Mouse (Mus musculus) limb, embryonic 10.5 days (tissue): ENCODE results near the gene Metrnl. TPM values are rescaled to one million over a fixed set of nuclear protein-coding genes. Genes with fewer than 3 reads are reported as not detected.

ENCODE experiments used
- DNase-seq: peaks from one replicate; pipeline ENCODE4 v3.0.0-alpha.2; 2017; ENCODE audit warnings: low spot score
- H3K27ac ChIP-seq: fragments of 300-500 bp; sonication (generic); 2 replicates; pipeline ENCODE4 v1.5.1; 2016; ENCODE audit warnings: mild to moderate bottlenecking
- H3K27me3 ChIP-seq: fragments of 300-500 bp; sonication (generic); 2 replicates; pipeline ENCODE4 v1.6.1; 2016; ENCODE audit warnings: low read depth, mild to moderate bottlenecking; ENCODE audit not compliant: poor library complexity, severe bottlenecking
- H3K36me3 ChIP-seq: fragments of 300-500 bp; sonication (generic); 2 replicates; pipeline ENCODE4 v1.6.1; 2016; ENCODE audit warnings: mild to moderate bottlenecking, moderate library complexity
- H3K4me1 ChIP-seq: fragments of 300-500 bp; sonication (generic); 2 replicates; pipeline ENCODE4 v1.6.1; 2016
- H3K4me3 ChIP-seq: fragments of 300-500 bp; sonication (generic); 2 replicates; pipeline ENCODE4 v1.5.1; 2016; ENCODE audit warnings: mild to moderate bottlenecking, moderate library complexity
- H3K9me3 ChIP-seq: fragments of 300-500 bp; sonication (generic); replicated peaks from 2 replicates; pipeline ENCODE4 v1.6.1; 2016; ENCODE audit warnings: mild to moderate bottlenecking
- WGBS: fragments of 180-500 bp; shearing (Covaris S2); methylation state at CpG from one replicate; pipeline ENCODE4 v1.1.7; 2016; 5-methylcytosine and 5-hydroxymethylcytosine counted together
- polyA plus RNA-seq: library from polyadenylated mRNA; unstranded; fragments of >200 nt; fragmentation: Nextera tagmentation; extraction: Ambion mirVana; gene quantifications from 2 replicates; pipeline ENCODE4 v1.2.1, GENCODE M21; 2016

Metrnl gene
- polyA plus RNA-seq, 1 experiment from 2014 or later: 3.9 TPM

- no peak overlapping the region for H3K4me3 ChIP-seq
- H3K27ac ChIP-seq: no peak overlapping the region
- no peaks in the 10 kb centered on the region for H3K27me3 ChIP-seq
- DNase-seq: no peak
- peaks cover 21% of the 10 kb centered on the region for H3K36me3 ChIP-seq
- no peaks in the 10 kb centered on the region for H3K9me3 ChIP-seq
- WGBS: 90% methylated on average over 5 of the region's 5 CpGs
- H3K4me1 ChIP-seq: peaks cover 8% of the 10 kb centered on the region
Measured at GRCm38 (mm10) chr11:121668776-121669175, 32.6 kb upstream of the Metrnl start.

- no peak overlapping the region for H3K27ac ChIP-seq
- no peak overlapping the region for H3K4me3 ChIP-seq
- DNase-seq: no peak
- 84% methylated on average over 5 of the region's 5 CpGs for WGBS
- H3K36me3 ChIP-seq: peaks cover 15% of the 10 kb centered on the region
- no peaks in the 10 kb centered on the region for H3K9me3 ChIP-seq
- peaks cover 9% of the 10 kb centered on the region for H3K4me1 ChIP-seq
- H3K27me3 ChIP-seq: no peaks in the 10 kb centered on the region
Measured at GRCm38 (mm10) chr11:121670926-121671325, 30.4 kb upstream of the Metrnl start.

GRCm38 (mm10) chr11:121672312-121672989, 28.9 kb upstream of the Metrnl start:
- H3K27ac ChIP-seq: peak overlapping the region; percentile 91
- DNase-seq: no peak
- H3K36me3 ChIP-seq: peaks cover 15% of the 10 kb centered on the region
- H3K27me3 ChIP-seq: no peaks in the 10 kb centered on the region
- peak overlapping the region; percentile 78 for H3K4me3 ChIP-seq
- H3K4me1 ChIP-seq: peaks cover 9% of the 10 kb centered on the region
- WGBS: 4% methylated on average over 21 of the region's 22 CpGs
- H3K9me3 ChIP-seq: no peaks in the 10 kb centered on the region

- peak within 1 kb of the TSS; percentile 78 for H3K4me3 ChIP-seq
- peak; percentile 94 for DNase-seq
- H3K36me3 ChIP-seq: peaks cover 15% of the 10 kb centered on the region
- H3K27me3 ChIP-seq: no peaks in the 10 kb centered on the region
- H3K27ac ChIP-seq: peak within 1 kb of the TSS; percentile 91
- H3K4me1 ChIP-seq: peaks cover 9% of the 10 kb centered on the region
- under 1% methylated on average over 46 of the region's 46 CpGs for WGBS
- no peaks in the 10 kb centered on the region for H3K9me3 ChIP-seq
Measured at GRCm38 (mm10) chr11:121672990-121673572, 28.3 kb upstream of the Metrnl start, which contains the start of gene B3gntl1. Gene B3gntl1, minus strand, starts transcription at chr11:121673153.

- Histone ChIP-seq H3K9me3 (no peaks in the 10 kb centered on the region), H3K27me3 (no peaks in the 10 kb centered on the region), H3K36me3 (peaks cover 13% of the 10 kb centered on the region), H3K4me3 (peak overlapping the region; percentile 78), H3K27ac (peak overlapping the region; percentile 91), H3K4me1 (peaks cover 9% of the 10 kb centered on the region)
- WGBS: 77% methylated on average over 7 of the region's 7 CpGs
- DNase-seq: no peak
Measured at GRCm38 (mm10) chr11:121673629-121674028, 27.7 kb upstream of the Metrnl start.

- no peaks in the 10 kb centered on the region for H3K9me3 ChIP-seq
- no peak overlapping the region for H3K27ac ChIP-seq
- H3K4me1 ChIP-seq: peaks cover 9% of the 10 kb centered on the region
- no peaks in the 10 kb centered on the region for H3K27me3 ChIP-seq
- DNase-seq: no peak
- no peaks in the 10 kb centered on the region for H3K36me3 ChIP-seq
- 94% methylated on average over 2 of the region's 2 CpGs for WGBS
- no peak overlapping the region for H3K4me3 ChIP-seq
Measured at GRCm38 (mm10) chr11:121676836-121677235, 24.5 kb upstream of the Metrnl start.

GRCm38 (mm10) chr11:121679581-121679980, 21.8 kb upstream of the Metrnl start:
- WGBS: 92% methylated on average over 2 of the region's 2 CpGs
- Histone ChIP-seq H3K9me3 (no peaks in the 10 kb centered on the region), H3K27me3 (no peaks in the 10 kb centered on the region), H3K4me3 (no peak overlapping the region), H3K27ac (no peak overlapping the region), H3K36me3 (no peaks in the 10 kb centered on the region), H3K4me1 (no peaks in the 10 kb centered on the region)
- no peak for DNase-seq

GRCm38 (mm10) chr11:121680750-121681149, 20.6 kb upstream of the Metrnl start:
- DNase-seq: no peak
- H3K27ac ChIP-seq: no peak overlapping the region
- WGBS: 76% methylated on average over 5 of the region's 5 CpGs
- H3K9me3 ChIP-seq: no peaks in the 10 kb centered on the region
- H3K4me1 ChIP-seq: no peaks in the 10 kb centered on the region
- no peaks in the 10 kb centered on the region for H3K27me3 ChIP-seq
- H3K4me3 ChIP-seq: no peak overlapping the region
- H3K36me3 ChIP-seq: no peaks in the 10 kb centered on the region

- no peak overlapping the region for H3K4me3 ChIP-seq
- H3K27ac ChIP-seq: no peak overlapping the region
- H3K27me3 ChIP-seq: no peaks in the 10 kb centered on the region
- DNase-seq: no peak
- no peaks in the 10 kb centered on the region for H3K9me3 ChIP-seq
- H3K4me1 ChIP-seq: peaks cover 4% of the 10 kb centered on the region; the same call in 1 of the 2 replicates
- no peaks in the 10 kb centered on the region for H3K36me3 ChIP-seq
- WGBS: 79% methylated on average over 3 of the region's 3 CpGs
Measured at GRCm38 (mm10) chr11:121683243-121683642, 18.1 kb upstream of the Metrnl start.

- Histone ChIP-seq H3K27me3 (no peaks in the 10 kb centered on the region), H3K36me3 (no peaks in the 10 kb centered on the region), H3K4me1 (peaks cover 4% of the 10 kb centered on the region; the same call in 1 of the 2 replicates), H3K9me3 (no peaks in the 10 kb centered on the region), H3K4me3 (no peak overlapping the region), H3K27ac (no peak overlapping the region)
- no peak for DNase-seq
- WGBS: 66% methylated on average over 6 of the region's 6 CpGs
Measured at GRCm38 (mm10) chr11:121685491-121686001, 15.8 kb upstream of the Metrnl start.

- Histone ChIP-seq H3K36me3 (no peaks in the 10 kb centered on the region), H3K27me3 (no peaks in the 10 kb centered on the region), H3K4me3 (no peak overlapping the region), H3K9me3 (no peaks in the 10 kb centered on the region), H3K4me1 (peaks cover 4% of the 10 kb centered on the region; the same call in 1 of the 2 replicates), H3K27ac (no peak overlapping the region)
- WGBS: 85% methylated on average over 4 of the region's 4 CpGs
- DNase-seq: no peak
Measured at GRCm38 (mm10) chr11:121686091-121686490, 15.3 kb upstream of the Metrnl start.

GRCm38 (mm10) chr11:121686674-121687073, 14.7 kb upstream of the Metrnl start:
- no peak overlapping the region for H3K4me3 ChIP-seq
- 72% methylated on average over 5 of the region's 5 CpGs for WGBS
- H3K9me3 ChIP-seq: no peaks in the 10 kb centered on the region
- no peak for DNase-seq
- no peak overlapping the region for H3K27ac ChIP-seq
- peaks cover 4% of the 10 kb centered on the region; the same call in 1 of the 2 replicates for H3K4me1 ChIP-seq
- no peaks in the 10 kb centered on the region for H3K27me3 ChIP-seq
- no peaks in the 10 kb centered on the region for H3K36me3 ChIP-seq

GRCm38 (mm10) chr11:121688024-121688423, 13.3 kb upstream of the Metrnl start:
- WGBS: 93% methylated on average over 2 of the region's 2 CpGs
- Histone ChIP-seq H3K4me3 (no peak overlapping the region), H3K4me1 (peaks cover 4% of the 10 kb centered on the region; the same call in 1 of the 2 replicates), H3K27me3 (no peaks in the 10 kb centered on the region), H3K36me3 (no peaks in the 10 kb centered on the region), H3K27ac (no peak overlapping the region), H3K9me3 (no peaks in the 10 kb centered on the region)
- DNase-seq: no peak
